Mouse (Mus musculus): ENCODE data around the gene Cacna2d3. TPM values are rescaled to one million over a fixed set of nuclear protein-coding genes. Genes with fewer than 3 reads are reported as not detected.

Cacna2d3 gene
- polyA plus RNA-seq, 1 experiment = 0.22 TPM

- no peaks in the 10 kb centered on the region for H3K36me3 ChIP-seq (ENCODE audit: control insufficient read depth, insufficient read depth, low read length)
- 72% methylated on average over 3 of the region's 3 CpGs for WGBS
- DNase-seq = no peak
- H3K27me3 ChIP-seq (replicated peaks; ENCODE audit: control insufficient read depth, insufficient read depth, low read length) = no peaks in the 10 kb centered on the region
- H3K4me1 ChIP-seq (ENCODE audit: control insufficient read depth, insufficient read depth, low read length) = no peaks in the 10 kb centered on the region
- H3K27ac ChIP-seq (ENCODE audit: insufficient read depth, low read depth, low read length) = no peak overlapping the region
- TF ChIP-seq POLR2A (IDR thresholded peaks at IDR 0.05; ENCODE audit: low read depth, low read length) = no peak
- TF ChIP-seq CTCF (conservative IDR thresholded peaks at IDR 0.05; ENCODE audit: insufficient read depth, insufficient read length, low read depth, low read length) = no peak
- H3K4me3 ChIP-seq (ENCODE audit: insufficient read depth, low read depth, low read length) = no peak overlapping the region
These were observed 546.9 kb downstream of the Cacna2d3 start for GRCm38 (mm10) chr14:29174762-29175161.

GRCm38 (mm10) chr14:29172207-29172606 lies 549.5 kb downstream of the Cacna2d3 start:
- TF ChIP-seq POLR2A (IDR thresholded peaks at IDR 0.05; ENCODE audit: low read depth, low read length) = no peak
- TF ChIP-seq CTCF (conservative IDR thresholded peaks at IDR 0.05; ENCODE audit: insufficient read depth, insufficient read length, low read depth, low read length) = no peak

GRCm38 (mm10) chr14:29164653-29165030 lies 557.0 kb downstream of the Cacna2d3 start:
- no peak for TF ChIP-seq CTCF (conservative IDR thresholded peaks at IDR 0.05; ENCODE audit: insufficient read depth, insufficient read length, low read depth, low read length)
- no peak for TF ChIP-seq POLR2A (IDR thresholded peaks at IDR 0.05; ENCODE audit: low read depth, low read length)
- Histone ChIP-seq H3K27me3 (replicated peaks; ENCODE audit: control insufficient read depth, insufficient read depth, low read length) (no peaks in the 10 kb centered on the region; the same call in 1 of the 2 replicates), H3K27ac (ENCODE audit: insufficient read depth, low read depth, low read length) (no peak overlapping the region), H3K36me3 (ENCODE audit: control insufficient read depth, insufficient read depth, low read length) (no peaks in the 10 kb centered on the region), H3K4me3 (ENCODE audit: insufficient read depth, low read depth, low read length) (no peak overlapping the region), H3K4me1 (ENCODE audit: control insufficient read depth, insufficient read depth, low read length) (no peaks in the 10 kb centered on the region)
- WGBS = 88% methylated on average over 6 of the region's 6 CpGs
- no peak for DNase-seq

More at GRCm38 (mm10) chr14:29172207-29172606, 549.5 kb downstream of the Cacna2d3 start:
- no peak for DNase-seq
- H3K27ac ChIP-seq (ENCODE audit: insufficient read depth, low read depth, low read length) = no peak overlapping the region
- WGBS = 76% methylated on average over 2 of the region's 2 CpGs
- no peaks in the 10 kb centered on the region for H3K36me3 ChIP-seq (ENCODE audit: control insufficient read depth, insufficient read depth, low read length)
- no peak overlapping the region for H3K4me3 ChIP-seq (ENCODE audit: insufficient read depth, low read depth, low read length)
- no peaks in the 10 kb centered on the region for H3K27me3 ChIP-seq (replicated peaks; ENCODE audit: control insufficient read depth, insufficient read depth, low read length)
- no peaks in the 10 kb centered on the region for H3K4me1 ChIP-seq (ENCODE audit: control insufficient read depth, insufficient read depth, low read length)

- TF ChIP-seq CTCF (conservative IDR thresholded peaks at IDR 0.05; ENCODE audit: insufficient read depth, insufficient read length, low read depth, low read length) = no peak
- no peak for TF ChIP-seq POLR2A (IDR thresholded peaks at IDR 0.05; ENCODE audit: low read depth, low read length)
- no peaks in the 10 kb centered on the region for H3K36me3 ChIP-seq (ENCODE audit: control insufficient read depth, insufficient read depth, low read length)
- no peak overlapping the region for H3K4me3 ChIP-seq (ENCODE audit: insufficient read depth, low read depth, low read length)
- H3K27ac ChIP-seq (ENCODE audit: insufficient read depth, low read depth, low read length) = no peak overlapping the region
- H3K27me3 ChIP-seq (replicated peaks; ENCODE audit: control insufficient read depth, insufficient read depth, low read length) = no peaks in the 10 kb centered on the region; the same call in 1 of the 2 replicates
- 32% methylated on average over 4 of the region's 4 CpGs for WGBS
- DNase-seq = no peak
- no peaks in the 10 kb centered on the region for H3K4me1 ChIP-seq (ENCODE audit: control insufficient read depth, insufficient read depth, low read length)
These were observed 557.5 kb downstream of the Cacna2d3 start for GRCm38 (mm10) chr14:29163998-29164652.

- no peak overlapping the region for H3K27ac ChIP-seq (ENCODE audit: insufficient read depth, low read depth, low read length)
- H3K27me3 ChIP-seq (replicated peaks; ENCODE audit: control insufficient read depth, insufficient read depth, low read length) = no peaks in the 10 kb centered on the region; the same call in 1 of the 2 replicates
- H3K4me3 ChIP-seq (ENCODE audit: insufficient read depth, low read depth, low read length) = no peak overlapping the region
- no peaks in the 10 kb centered on the region for H3K4me1 ChIP-seq (ENCODE audit: control insufficient read depth, insufficient read depth, low read length)
- no peaks in the 10 kb centered on the region for H3K36me3 ChIP-seq (ENCODE audit: control insufficient read depth, insufficient read depth, low read length)
- DNase-seq = no peak
- 86% methylated on average over 3 of the region's 3 CpGs for WGBS
- no peak for TF ChIP-seq CTCF (conservative IDR thresholded peaks at IDR 0.05; ENCODE audit: insufficient read depth, insufficient read length, low read depth, low read length)
- TF ChIP-seq POLR2A (IDR thresholded peaks at IDR 0.05; ENCODE audit: low read depth, low read length) = no peak
These were observed 561.9 kb downstream of the Cacna2d3 start for GRCm38 (mm10) chr14:29159803-29160202.

GRCm38 (mm10) chr14:29157096-29157495 lies 564.6 kb downstream of the Cacna2d3 start:
- Histone ChIP-seq H3K4me3 (ENCODE audit: insufficient read depth, low read depth, low read length) (no peak overlapping the region), H3K27me3 (replicated peaks; ENCODE audit: control insufficient read depth, insufficient read depth, low read length) (no peaks in the 10 kb centered on the region), H3K4me1 (ENCODE audit: control insufficient read depth, insufficient read depth, low read length) (no peaks in the 10 kb centered on the region), H3K36me3 (ENCODE audit: control insufficient read depth, insufficient read depth, low read length) (no peaks in the 10 kb centered on the region), H3K27ac (ENCODE audit: insufficient read depth, low read depth, low read length) (no peak overlapping the region)
- 83% methylated on average over 5 of the region's 5 CpGs for WGBS
- DNase-seq = no peak
- no peak for TF ChIP-seq CTCF (conservative IDR thresholded peaks at IDR 0.05; ENCODE audit: insufficient read depth, insufficient read length, low read depth, low read length)
- no peak for TF ChIP-seq POLR2A (IDR thresholded peaks at IDR 0.05; ENCODE audit: low read depth, low read length)

- DNase-seq = no peak
- Histone ChIP-seq H3K27me3 (replicated peaks; ENCODE audit: control insufficient read depth, insufficient read depth, low read length) (no peaks in the 10 kb centered on the region), H3K4me1 (ENCODE audit: control insufficient read depth, insufficient read depth, low read length) (no peaks in the 10 kb centered on the region), H3K36me3 (ENCODE audit: control insufficient read depth, insufficient read depth, low read length) (no peaks in the 10 kb centered on the region), H3K4me3 (ENCODE audit: insufficient read depth, low read depth, low read length) (no peak overlapping the region), H3K27ac (ENCODE audit: insufficient read depth, low read depth, low read length) (no peak overlapping the region)
- TF ChIP-seq POLR2A (IDR thresholded peaks at IDR 0.05; ENCODE audit: low read depth, low read length) (no peak), CTCF (conservative IDR thresholded peaks at IDR 0.05; ENCODE audit: insufficient read depth, insufficient read length, low read depth, low read length) (no peak)
- 55% methylated on average over 2 of the region's 2 CpGs for WGBS
These were observed 577.5 kb downstream of the Cacna2d3 start for GRCm38 (mm10) chr14:29144184-29144583.

Measured in kidney, adult 2 months (tissue).